Mouse (Mus musculus): ENCODE results near the gene Anp32e.
"Not testable (repeated sequence)": the region's sequence is repeated elsewhere in the genome, so short reads cannot be mapped to it uniquely, and the experiment has no call there.

The Anp32e gene

DNA sequence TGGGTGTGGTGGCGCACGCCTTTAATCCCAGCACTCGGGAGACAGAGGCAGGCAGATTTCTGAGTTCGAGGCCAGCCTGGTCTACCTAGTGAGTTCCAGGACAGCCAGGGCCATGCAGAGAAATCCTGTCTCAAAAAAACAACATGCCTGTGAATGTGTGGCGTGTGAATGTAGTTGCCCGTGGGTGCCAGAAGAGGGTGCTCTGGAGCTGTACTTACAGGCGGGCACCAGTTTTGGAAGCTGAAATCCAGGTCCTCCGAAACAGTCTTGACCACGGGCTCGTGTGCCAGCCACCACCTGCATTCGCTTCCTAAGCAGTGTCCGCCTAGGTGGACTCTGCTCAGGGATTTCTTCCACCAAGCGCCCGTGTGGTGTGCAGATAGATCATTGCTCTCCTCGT lies 9.8 kb downstream of the Anp32e start:
- no peak for DNase-seq (ENCODE audit: low read depth, low spot score)

DNA sequence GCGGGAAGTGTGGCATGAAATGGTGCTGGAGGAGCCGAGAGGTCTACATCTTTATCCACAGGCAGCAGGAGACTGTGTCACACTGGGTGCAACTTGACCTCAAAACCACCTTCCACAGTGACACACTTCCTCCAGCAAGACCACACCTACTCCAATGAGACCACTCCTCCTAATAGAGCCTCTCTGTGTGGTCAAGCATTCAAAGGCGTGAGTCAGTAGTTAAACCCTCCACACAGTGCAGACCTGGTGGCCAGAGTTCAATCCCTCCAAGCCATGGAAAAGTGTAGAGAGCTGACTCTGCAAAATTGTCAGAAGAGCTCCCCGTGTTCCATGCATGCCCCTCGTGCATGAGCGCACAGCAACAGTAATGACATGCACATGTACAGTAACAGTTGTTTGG lies 13.7 kb downstream of the Anp32e start:
- DNase-seq (ENCODE audit: low read depth, low spot score): no peak

DNA sequence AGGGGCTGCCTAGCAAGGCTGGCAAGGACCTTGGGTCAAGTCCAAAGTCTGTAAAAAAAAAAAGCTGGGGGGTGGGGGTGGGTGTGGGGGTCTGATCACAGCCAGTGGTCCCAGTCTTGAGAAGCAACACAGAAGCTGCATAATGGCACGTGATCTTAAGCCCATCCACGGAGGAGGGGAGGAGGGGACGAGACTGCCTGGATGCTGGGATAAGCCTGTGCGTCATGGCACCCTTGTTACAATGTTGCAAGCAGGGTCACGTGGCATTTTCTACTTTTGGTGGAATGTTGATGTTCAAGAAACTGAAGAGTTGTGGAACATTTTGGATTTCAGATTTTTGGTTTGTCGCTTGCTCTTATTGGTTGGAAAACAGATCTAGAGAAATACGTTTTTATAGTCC lies 14.2 kb downstream of the Anp32e start:
- no peak for DNase-seq (ENCODE audit: low read depth, low spot score)

DNA sequence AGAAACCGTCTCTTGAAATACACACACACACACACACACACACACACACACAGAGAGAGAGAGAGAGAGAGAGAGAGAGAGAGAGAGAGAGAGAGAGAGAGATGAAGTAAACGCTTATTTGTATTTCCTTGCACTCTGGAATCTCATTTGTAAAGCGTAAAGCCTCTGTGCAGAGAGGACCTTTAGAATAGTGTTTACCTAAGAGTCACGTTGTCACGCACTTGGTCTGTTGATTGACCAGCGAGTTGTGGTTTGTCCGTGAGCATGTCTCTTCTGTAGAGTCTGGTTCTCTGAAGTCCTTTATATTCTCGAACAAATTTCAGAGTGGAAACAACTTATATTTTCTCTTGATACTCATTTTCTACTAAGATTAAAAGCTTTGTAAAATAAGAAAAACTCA lies 15.7 kb downstream of the Anp32e start:
- no peak for DNase-seq (ENCODE audit: low read depth, low spot score)

DNA sequence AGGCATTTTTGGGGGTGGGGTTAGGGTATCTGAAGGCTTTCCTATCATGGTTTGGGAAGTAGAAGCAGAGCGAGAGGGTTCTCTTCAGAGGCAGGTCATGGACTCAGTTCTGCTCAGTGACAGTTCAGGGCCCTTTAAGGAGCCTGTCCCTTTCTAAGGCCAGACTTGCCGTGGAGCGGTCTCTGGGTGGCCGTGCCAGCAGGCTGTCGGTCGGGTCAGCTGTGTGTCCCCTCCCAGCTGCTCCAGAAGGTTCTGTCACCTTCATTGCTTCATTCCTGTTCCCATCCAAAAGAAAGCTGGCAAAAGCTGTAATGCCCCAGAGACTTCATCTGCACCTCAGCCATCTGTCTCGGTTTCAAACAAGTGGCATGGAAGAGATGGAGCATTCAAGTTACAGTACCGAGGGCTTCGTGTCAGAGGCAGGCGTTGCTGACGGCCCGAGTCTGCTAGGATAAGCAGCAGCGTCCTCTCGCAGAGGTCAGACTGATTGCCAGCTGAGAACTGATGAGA lies 16.7 kb downstream of the Anp32e start:
- no peak for DNase-seq (ENCODE audit: low read depth, low spot score)

DNA sequence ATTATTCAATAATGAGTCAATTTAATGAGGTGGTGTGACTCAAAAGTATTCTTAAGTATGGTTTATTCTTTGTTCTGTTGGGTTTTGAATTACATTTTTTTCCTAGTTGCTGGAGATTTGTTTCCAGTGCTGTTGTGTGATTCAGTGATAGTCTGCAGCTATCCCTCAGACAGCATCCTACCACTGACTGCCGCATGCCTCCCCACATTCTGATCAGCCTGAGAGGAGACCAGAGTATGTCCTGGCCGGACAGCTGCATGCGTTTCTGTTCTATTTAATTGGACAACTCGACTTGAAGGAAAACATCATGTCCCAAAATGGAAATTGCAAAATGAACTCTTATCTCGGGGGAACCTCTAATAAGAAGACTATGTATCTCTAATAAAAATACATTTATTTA lies 19.3 kb downstream of the Anp32e start:
- DNase-seq (ENCODE audit: low read depth, low spot score): no peak

DNA sequence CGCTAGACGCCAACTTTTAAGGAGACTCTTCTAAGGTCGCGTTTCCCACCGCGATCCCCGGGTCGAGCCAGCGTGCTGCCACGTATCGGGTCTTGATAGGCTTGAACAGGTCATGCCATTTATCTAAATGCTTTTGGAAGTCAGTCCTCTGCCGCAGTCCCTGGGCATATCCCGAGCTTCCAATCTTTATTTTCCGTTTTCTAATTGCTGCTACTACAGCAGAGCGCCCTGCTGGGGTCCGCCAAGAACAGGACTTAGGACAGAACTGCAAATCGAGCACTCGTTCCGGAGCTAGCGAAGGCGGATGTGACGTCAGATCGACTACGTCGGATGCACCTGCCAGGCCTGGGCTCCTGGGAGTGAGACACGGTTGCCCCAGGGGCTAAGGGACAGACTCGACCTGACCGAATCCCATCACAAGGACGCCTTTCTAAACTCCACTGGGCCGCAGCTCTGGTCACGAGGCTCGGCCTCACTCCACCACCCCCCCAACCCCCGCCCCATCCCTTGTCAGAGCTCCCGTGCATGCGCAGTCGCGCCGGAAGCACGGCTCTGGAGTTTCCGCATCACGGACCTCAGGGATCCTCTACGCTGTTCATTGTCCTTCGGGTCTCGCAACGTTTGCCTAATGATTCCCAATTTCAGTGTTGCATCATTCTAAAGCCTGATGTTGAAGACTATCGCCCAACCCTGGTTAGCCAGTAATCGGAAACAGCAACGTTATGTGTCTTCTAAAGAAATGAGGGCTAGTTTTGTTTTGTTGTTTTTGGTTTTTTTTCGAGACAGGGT lies 21.9 kb downstream of the Anp32e start:
- peak; percentile 93 for DNase-seq (ENCODE audit: low read depth, low spot score)

DNA sequence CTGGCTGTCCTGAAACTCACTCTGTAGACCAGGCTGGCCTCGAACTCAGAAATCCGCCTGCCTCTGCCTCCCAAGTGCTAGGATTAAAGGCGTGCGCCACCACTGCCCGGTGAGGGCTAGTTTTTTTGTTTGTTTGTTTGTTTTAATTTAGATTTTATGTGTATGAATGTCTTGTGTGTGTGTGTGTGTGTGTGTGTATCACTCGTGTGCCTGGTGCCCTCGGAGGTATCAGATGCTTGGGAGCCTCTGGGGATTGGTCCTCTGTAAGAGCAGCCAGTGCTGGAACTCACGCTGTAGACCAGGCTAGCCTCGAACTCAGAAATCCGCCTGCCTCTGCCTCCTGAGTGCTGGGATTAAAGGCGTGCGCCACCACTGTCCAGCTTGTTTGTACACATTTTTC lies 22.5 kb downstream of the Anp32e start:
- not testable (repeated sequence) for DNase-seq (ENCODE audit: low read depth, low spot score)

DNA sequence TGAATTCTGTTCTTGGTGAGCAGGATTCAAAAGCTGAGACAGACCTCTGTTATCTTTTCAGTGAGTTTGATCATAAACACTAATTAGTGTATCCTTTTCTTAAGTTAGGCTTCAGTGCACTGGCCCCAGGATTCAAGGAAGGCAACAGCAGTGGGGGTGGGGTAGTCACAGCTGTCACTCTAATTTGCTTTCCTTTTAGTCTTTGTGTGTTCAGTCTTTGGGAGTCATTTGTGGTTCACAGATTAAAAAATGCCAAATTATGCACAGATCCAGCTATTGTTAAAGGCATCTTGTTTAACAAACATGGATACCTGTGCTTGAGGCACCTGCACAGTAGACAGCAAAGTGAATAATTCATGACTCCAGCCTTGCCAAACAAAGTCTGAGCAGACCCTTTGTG lies 24.0 kb downstream of the Anp32e start:
- DNase-seq (ENCODE audit: low read depth, low spot score): no peak

DNA sequence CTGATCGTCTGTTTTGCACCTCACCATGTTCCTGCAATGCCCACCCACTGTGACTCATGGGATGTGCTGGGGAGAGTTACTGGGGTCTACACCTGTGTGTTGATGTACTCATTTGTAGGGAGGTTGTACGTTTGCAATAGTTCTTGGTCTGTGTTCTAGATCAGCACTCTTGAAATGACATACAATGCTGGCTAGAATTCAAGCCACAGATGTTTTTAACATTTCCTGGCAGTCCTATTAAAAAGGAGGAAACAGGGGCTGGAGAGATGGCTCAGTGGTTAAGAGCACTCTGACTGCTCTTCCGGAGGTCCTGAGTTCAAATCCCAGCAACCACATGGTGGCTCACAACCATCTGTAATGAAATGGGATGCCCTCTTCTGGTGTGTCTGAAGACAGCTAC lies 24.5 kb downstream of the Anp32e start:
- DNase-seq (ENCODE audit: low read depth, low spot score): no peak

DNA sequence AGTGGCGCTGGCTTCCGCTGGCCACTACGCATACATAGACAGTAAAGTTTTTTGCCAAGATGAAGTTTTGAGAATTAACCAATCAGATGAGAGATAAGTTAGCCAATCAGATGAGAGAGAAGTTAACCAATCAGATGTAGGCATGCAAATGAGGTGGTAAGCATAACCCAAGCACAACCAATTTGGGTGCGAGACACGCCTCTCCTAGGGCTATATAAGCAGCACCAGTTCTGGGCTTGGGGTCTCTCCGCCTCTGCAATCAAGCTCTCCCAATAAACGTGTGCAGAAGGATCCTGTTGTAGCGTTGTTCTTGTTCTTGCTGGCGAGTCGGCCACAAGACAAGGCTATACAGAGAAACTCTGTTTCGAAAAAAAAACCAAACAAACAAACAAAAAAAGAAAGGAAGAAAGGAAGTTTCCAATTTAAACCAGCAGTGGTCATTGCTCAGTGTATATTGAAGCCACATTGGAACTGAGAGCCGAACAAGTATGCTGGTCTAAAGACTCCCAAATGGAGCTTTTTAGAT lies 25.7 kb downstream of the Anp32e start:
- not testable (repeated sequence) for DNase-seq (ENCODE audit: low read depth, low spot score)

DNA sequence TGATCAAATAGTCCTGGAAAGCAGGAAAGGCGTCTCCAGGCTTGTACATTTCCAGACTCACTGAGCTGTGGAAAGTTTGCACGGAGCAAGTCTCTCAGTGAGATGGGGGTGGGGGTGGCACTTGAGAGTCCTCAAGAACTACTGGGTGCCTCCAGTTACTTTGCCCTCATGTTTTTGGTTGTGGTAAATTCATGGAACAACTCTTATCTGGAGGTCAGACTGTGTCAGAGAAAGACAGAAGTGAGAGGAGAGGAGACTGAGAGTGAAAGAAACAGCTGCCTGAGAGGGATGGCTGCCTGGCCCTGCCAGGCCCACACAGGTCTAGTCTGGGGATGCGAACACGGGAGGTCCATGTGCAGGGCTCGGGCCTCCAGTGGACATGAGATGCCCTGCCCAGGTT lies 26.3 kb downstream of the Anp32e start:
- DNase-seq (ENCODE audit: low read depth, low spot score): no peak

DNA sequence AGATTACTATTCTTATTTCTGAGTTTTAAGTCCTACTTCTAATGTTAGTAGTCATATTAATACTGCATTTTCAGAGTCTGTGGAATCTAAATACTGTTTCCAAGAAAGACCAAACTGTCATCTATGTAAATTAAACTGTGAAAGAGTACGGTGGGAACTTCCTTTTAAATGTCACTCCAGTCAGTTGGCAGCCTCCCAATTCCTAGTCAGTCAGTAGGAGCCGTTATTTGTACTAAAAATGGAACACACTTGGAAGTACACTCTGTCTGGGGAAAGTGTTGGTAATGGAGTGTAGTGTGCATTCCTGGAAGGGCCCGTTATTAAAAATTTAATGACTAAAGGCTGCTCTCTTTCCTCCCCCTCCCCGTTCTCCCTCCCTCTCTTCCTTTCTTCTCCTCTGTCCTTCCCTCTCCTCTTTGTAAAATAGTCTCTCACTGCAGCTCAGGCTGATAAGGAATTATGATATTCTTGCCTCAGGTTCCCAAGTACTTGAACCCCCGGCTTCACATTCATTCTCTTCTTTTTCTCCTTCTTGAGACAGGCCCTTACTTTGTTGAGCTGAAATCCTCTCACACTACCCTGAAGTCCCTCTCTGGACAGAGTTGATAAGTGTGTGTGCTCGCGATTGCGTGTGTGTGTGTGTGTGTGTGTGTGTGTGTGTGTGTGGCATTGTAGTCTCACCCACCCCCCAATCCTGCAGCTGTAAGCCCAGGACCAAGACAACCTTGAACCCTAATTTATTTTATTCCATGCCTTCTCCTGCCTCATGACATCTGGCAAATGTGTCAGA lies 28.5 kb downstream of the Anp32e start:
- DNase-seq (ENCODE audit: low read depth, low spot score): no peak

DNA sequence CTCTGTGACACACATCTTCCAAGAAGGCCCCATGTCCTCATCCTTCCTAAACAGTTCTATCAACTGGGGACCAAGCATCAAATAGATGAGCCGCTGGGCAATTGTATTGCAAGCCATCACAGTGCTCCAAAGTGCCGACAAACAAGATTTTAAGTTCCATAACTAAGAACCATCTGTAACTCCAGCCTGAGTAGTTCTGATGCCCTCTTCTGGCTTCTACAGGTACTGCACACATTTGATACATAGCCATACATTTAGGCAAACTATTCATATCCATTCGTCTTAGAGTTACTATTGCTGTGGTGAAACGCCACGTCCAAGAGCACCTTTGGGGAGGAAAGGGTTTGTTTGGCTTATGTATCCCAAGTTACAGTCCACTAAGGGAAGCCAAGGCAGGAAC lies 30.0 kb downstream of the Anp32e start:
- DNase-seq (ENCODE audit: low read depth, low spot score): peak; percentile 57

DNA sequence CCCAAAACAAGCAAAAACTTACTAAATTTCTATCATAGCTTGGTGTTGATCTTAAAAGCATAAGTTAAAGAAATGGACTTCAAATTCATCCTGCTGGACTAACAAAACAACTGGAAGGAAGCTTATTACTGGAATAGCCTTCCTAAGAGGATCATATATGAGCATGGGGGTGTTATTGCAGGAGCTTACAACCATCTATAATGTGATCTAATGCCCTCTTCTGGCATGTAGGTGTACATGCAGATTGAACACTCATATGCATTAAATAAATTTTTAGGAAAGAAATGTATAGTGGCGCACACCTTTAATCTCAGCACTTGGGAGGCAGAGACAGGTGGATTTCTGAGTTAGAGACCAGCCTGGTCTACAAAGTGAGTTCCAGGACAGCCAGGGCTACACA lies 30.8 kb downstream of the Anp32e start:
- peak; percentile 25 for DNase-seq (ENCODE audit: low read depth, low spot score)

DNA sequence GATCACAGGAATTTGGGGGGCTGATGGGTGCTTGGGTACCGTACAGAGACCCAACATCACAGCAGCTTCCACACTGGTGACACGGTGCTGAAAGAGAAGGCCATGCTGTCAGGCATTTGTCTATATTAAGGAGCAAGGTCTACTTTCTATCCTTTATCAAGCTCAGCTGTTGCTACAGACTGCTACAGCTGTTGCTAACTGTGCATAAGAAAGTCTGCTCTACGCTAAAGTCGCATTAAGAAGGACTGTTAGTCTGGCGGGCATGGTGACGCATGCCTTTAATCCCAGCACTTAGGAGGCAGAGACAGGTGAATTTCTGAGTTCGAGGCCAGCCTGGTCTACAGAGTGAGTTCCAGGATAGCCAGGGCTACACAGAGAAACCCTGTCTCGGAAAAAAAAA lies 33.1 kb downstream of the Anp32e start:
- DNase-seq (ENCODE audit: low read depth, low spot score): not testable (repeated sequence)

DNA sequence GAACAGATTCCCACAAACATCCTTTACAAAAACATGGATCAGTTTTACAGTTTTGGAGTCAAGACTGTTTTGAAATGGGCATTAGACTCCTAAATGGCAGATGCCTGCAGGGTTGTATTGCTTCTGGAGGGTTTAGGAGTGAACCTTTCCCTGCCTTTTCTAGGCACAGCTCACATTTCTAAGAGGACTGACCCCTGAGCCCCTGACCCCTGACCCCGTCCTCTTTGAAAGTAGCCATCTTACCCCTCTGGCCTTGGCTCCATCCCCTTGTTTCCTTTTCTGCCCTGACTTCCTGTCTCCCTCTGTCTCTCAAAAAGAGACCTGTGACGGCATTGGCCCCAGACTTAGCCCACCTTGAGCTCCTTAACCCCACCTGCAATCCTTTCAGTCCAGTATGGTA lies 34.2 kb downstream of the Anp32e start:
- DNase-seq (ENCODE audit: low read depth, low spot score): no peak

DNA sequence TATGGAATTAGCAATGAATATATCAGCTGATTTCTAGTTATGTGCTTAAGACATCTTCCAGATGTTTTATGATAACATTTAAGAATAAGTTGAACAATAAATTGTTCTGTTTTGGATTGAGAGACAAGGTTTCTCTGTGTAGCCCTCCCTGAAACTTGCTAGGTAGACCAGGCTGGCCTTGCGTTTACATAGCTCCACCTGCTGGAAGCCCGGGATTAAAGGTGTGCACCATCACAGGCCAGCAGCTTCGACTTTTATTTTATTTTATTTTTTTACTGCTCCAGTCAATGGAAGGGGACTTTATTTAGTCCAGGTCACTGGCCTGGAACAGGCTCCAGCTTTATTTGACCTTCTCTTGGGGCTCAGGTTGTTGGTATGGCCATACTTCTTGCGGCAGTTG lies 34.6 kb downstream of the Anp32e start:
- peak; percentile 61 for DNase-seq (ENCODE audit: low read depth, low spot score)

DNA sequence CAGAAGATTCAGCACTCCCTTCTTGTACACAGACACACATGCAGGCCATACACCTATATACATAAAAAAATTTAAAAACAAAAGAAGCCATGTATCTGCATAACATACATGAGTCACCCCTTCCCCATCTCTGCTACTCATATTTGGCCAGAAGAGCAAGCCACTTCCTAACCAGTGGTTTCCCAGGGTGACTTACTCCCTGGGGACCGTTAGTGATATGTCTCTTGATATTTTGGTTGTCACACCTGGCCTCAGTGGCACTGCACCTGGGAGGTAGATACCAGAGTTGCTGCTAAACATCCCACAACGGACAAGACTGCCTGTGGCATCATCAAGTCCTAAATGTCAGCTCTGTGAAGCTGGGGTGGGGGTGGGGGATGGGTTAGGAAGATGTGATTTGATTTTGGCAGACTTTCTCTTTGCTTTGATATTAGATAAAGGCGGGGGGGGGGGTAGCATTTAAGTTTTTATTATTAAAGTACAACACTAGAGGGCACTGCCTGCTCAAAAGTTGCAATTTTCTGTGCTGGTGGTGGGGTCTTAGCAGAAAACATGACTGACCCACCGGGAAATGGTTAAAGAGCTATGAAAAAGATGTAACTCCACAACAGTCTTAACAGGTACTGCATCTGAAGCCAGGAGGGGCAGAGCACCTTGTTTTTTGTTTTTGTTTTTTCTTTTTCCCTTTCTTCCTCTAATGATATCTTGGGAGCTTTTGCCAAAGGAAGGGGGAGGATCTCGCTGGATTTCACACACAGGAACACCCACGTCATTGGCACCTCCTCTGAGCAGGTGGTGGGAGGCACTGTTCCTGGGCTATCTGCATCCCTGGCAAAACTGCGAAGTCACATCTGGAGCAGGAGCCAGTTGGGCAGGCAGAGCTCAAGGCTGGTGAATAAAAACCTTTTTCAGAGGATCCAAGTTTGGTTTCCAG lies 36.7 kb downstream of the Anp32e start:
- DNase-seq (ENCODE audit: low read depth, low spot score): peak; percentile 65

DNA sequence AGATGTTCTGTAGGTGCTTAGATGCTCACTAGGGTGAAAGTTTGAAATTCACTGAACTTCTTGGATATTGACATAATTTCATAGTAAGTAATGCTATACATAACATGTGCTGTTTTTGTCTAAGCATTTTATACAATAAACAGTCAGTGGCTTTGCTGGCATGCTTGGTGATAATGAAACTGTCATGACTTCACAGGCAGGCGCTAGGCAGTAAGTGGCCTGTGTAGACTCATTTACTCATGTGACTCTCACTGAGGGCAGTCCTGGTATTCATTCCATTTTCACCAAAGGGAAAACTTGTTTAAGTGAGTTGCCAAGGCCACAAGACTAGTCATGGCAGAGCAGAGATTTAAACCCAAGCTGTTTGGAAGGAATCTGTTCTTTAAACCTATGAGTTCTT lies 40.2 kb downstream of the Anp32e start:
- DNase-seq (ENCODE audit: low read depth, low spot score): no peak

DNA sequence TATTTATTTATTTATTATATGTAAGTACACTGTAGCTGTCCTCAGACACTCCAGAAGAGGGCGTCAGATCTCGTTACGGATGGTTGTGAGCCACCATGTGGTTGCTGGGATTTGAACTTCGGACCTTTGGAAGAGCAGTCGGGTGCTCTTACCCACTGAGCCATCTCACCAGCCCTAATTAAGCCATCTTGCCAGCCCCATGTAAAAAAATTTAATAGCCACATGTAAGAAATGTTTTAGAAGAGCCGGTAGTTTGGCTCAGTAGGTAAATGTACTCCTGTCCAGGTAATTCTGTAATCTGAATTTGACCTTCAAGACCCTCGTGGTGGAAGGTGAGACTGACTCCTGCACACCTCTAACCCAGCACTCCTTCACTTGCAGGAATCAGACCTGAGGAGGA lies 41.6 kb downstream of the Anp32e start:
- DNase-seq (ENCODE audit: low read depth, low spot score): not testable (repeated sequence)
